Mouse (Mus musculus) CH12.LX (cell line): ENCODE measurements at regions not wholly inside any gene's neighbourhood (a gene's known extent, or its start where the extent isn't known, plus 50 kb on each side); places are given as distances from the start of the nearest gene placed in this dataset.

ENCODE experiments used
- CHD1 ChIP-seq: IDR thresholded peaks from 2 replicates; pipeline ENCODE4 v1.6.1; 2012; ENCODE audit warnings: low read depth, low read length, improper control_type of control experiment, inconsistent platforms
- CTCF ChIP-seq, 2 experiments: IDR thresholded peaks in 1 of 2; conservative IDR thresholded peaks in 1 of 2; 2 replicates each; pipeline ENCODE4 v1.5.1; 2011 to 2012; ENCODE audit warnings: low read depth in 2 of 2, low read length in 2 of 2, improper control_type of control experiment in 1 of 2, inconsistent platforms in 1 of 2, mild to moderate bottlenecking in 1 of 2, moderate library complexity in 1 of 2
- EP300 ChIP-seq: IDR thresholded peaks from 2 replicates; pipeline ENCODE4 v1.6.1; 2011; ENCODE audit warnings: low read length, improper control_type of control experiment
- HCFC1 ChIP-seq: IDR thresholded peaks from 2 replicates; pipeline ENCODE4 v1.6.1; 2012; ENCODE audit warnings: low read depth, mild to moderate bottlenecking, inconsistent platforms, low read length, improper control_type of control experiment
- MAX ChIP-seq: IDR thresholded peaks from 2 replicates; pipeline ENCODE4 v1.6.1; 2011; ENCODE audit warnings: low read length, improper control_type of control experiment
- MAZ ChIP-seq: IDR thresholded peaks from 2 replicates; pipeline ENCODE4 v1.6.1; 2012; ENCODE audit warnings: low read depth, mild to moderate bottlenecking, inconsistent platforms, low read length, improper control_type of control experiment, moderate library complexity
- NRF1 ChIP-seq: IDR thresholded peaks from 2 replicates; pipeline ENCODE4 v1.6.1; 2014; ENCODE audit warnings: low read depth, mild to moderate bottlenecking, inconsistent platforms, low read length, improper control_type of control experiment, moderate library complexity
- PAX5 ChIP-seq: IDR thresholded peaks from 2 replicates; pipeline ENCODE4 v1.6.1; 2012; ENCODE audit warnings: low read length, inconsistent platforms, mixed read lengths
- POLR2A ChIP-seq: IDR thresholded peaks from 2 replicates; pipeline ENCODE4 v1.6.1; 2011; ENCODE audit warnings: low read depth, mild to moderate bottlenecking, improper control_type of control experiment, low read length
- SMC3 ChIP-seq: IDR thresholded peaks from 2 replicates; pipeline ENCODE4 v1.6.1; 2011; ENCODE audit warnings: low read depth, low read length, improper control_type of control experiment
- ZKSCAN1 ChIP-seq: IDR thresholded peaks from 2 replicates; pipeline ENCODE4 v1.6.1; 2012; ENCODE audit warnings: low read depth, inconsistent platforms, low read length, improper control_type of control experiment, borderline replicate concordance

- TF ChIP-seq SMC3 (no peak), CTCF (conservative IDR thresholded peaks at IDR 0.05 in 1 of 2, IDR thresholded peaks at IDR 0.05 in 1 of 2; ENCODE audit: low read depth in 2 of 2, low read length in 2 of 2) (no peak), MAX (no peak), CHD1 (no peak), EP300 (no peak), NRF1 (no peak), MAZ (no peak), HCFC1 (no peak), POLR2A (no peak), PAX5 (no peak), ZKSCAN1 (no peak)
These were observed 207.4 kb upstream of the Ccdc122 start for GRCm38 (mm10) chr14:76829161-76829510.
